Mouse (Mus musculus) liver, embryonic 13.5 days (tissue): ENCODE measurements around the gene Polh. TPM values are rescaled to one million over a fixed set of nuclear protein-coding genes. Genes with fewer than 3 reads are reported as not detected.

Experiments
- ATAC-seq: fragments of 200-750 bp; cut with Nextera tagmentation; 2 replicates; pipeline ENCODE4 v1.8.0; 2017; ENCODE audit warnings: low read depth, mild to moderate bottlenecking, moderate number of reproducible peaks, moderate library complexity
- DNase-seq: peaks from one replicate; pipeline ENCODE4 v3.0.0; 2022
- H3K27ac ChIP-seq: fragments of 300-500 bp; sonication (generic); 2 replicates; pipeline ENCODE4 v1.5.1; 2015; ENCODE audit warnings: moderate library complexity, mild to moderate bottlenecking, inconsistent platforms
- H3K27me3 ChIP-seq: fragments of 300-500 bp; sonication (generic); 2 replicates; pipeline ENCODE4 v1.6.1; 2015; ENCODE audit warnings: mild to moderate bottlenecking, inconsistent platforms
- H3K36me3 ChIP-seq: fragments of 300-500 bp; sonication (generic); 2 replicates; pipeline ENCODE4 v1.6.1; 2015; ENCODE audit warnings: mild to moderate bottlenecking, inconsistent platforms
- H3K4me1 ChIP-seq: fragments of 300-500 bp; sonication (generic); replicated peaks from 2 replicates; pipeline ENCODE4 v1.6.1; 2015; ENCODE audit warnings: inconsistent platforms
- H3K4me2 ChIP-seq: fragments of 300-500 bp; sonication (generic); 2 replicates; pipeline ENCODE4 v1.6.1; 2015; ENCODE audit warnings: inconsistent platforms, mild to moderate bottlenecking, moderate library complexity
- H3K4me3 ChIP-seq: fragments of 300-500 bp; sonication (generic); replicated peaks from 2 replicates; pipeline ENCODE4 v1.5.1; 2015; ENCODE audit warnings: mild to moderate bottlenecking, inconsistent platforms
- H3K9ac ChIP-seq: fragments of 300-500 bp; sonication (generic); 2 replicates; pipeline ENCODE4 v1.6.1; 2015; ENCODE audit warnings: mild to moderate bottlenecking, inconsistent platforms
- H3K9me3 ChIP-seq: fragments of 300-500 bp; sonication (generic); replicated peaks from 2 replicates; pipeline ENCODE4 v1.6.1; 2016; ENCODE audit warnings: inconsistent platforms
- WGBS: fragments of 180-500 bp; shearing (Covaris S2); methylation state at CpG from one replicate; pipeline ENCODE4 v1.1.7; 2015; ENCODE audit not compliant: insufficient replicate concordance; 5-methylcytosine and 5-hydroxymethylcytosine counted together
- polyA plus RNA-seq: library from polyadenylated mRNA; unstranded; fragments of >200 nt; fragmentation: Nextera tagmentation; extraction: Ambion mirVana; gene quantifications from 2 replicates; pipeline ENCODE4 v1.2.1, GENCODE M21; 2015

Gene Polh
- polyA plus RNA-seq = 19.0 and 23.9 TPM in 2 replicates

DNA sequence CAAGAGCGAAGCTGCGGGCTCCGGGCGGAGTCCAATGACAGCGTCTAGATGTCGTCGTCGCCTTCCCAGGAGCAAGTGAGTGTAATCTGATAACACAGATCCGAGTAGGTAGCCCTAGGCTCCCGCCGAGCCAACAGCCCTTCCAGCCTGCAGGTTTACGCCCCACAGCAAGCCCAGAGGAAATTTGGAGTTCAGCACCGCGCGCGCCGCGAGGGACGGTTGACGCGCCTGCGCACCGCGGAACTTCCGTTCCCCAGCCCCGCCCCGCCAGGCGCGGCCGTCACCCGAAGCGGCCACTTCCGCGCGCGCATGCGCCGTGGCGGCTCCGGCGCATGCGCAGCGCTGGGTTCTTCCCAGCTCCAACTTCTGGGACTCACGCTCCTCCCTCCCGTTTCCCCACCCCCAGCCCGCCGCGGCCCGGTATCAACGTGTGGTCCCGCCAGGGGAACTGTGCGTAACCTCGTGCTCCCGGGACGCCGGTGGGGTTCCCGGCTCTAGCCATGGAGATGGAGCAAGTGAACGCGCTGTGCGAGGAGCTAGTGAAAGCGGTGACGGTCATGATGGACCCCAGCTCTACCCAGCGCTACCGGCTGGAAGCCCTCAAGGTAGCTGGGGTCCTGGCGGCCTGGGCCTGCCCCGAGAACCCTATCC lies at the start of gene Polh, which contains the start of gene Xpo5:
Polh (minus strand) TSS at position 225 of the 651 bp plus-strand sequence.
Xpo5 (plus strand) TSS at position 362 of the 651 bp plus-strand sequence.
- peak within 1 kb of the TSS; percentile 90 for H3K4me2 ChIP-seq
- H3K4me1 ChIP-seq = peaks cover 32% of the 10 kb centered on the region
- peak within 1 kb of the TSS; percentile 98 for H3K27ac ChIP-seq
- peak within 1 kb of the TSS; percentile 96 for H3K4me3 ChIP-seq
- H3K36me3 ChIP-seq = peaks cover 51% of the 10 kb centered on the region
- DNase-seq (peak; percentile 96), ATAC-seq (peak; percentile 97)
- H3K9me3 ChIP-seq = no peaks in the 10 kb centered on the region
- no peaks in the 10 kb centered on the region for H3K27me3 ChIP-seq
- H3K9ac ChIP-seq = peak within 1 kb of the TSS; percentile 95
- WGBS = under 1% methylated on average over 66 of the region's 66 CpGs

DNA sequence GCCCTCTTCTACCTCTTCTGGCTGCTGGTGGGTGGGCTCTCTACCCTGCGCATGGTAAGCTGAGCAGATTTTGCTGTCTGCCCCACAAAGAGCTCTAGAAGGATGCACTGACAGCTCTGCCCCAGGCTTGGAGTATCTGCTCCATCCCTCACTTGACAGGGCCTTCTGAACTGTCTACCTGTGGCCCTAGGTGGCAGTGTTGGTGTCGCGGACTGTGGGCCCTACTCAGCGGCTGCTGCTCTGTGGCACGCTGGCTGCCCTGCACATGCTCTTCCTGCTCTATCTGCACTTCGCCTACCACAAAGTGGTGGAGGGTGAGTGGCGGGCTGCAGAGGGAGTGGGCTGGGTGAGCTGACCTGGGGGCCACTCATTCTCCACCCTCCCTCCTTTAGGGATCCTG lies 48.7 kb upstream of the Polh start:
- H3K9ac ChIP-seq = no peak overlapping the region
- H3K4me1 ChIP-seq = peaks cover 51% of the 10 kb centered on the region
- no peak overlapping the region for H3K27ac ChIP-seq
- ATAC-seq = no peak
- H3K9me3 ChIP-seq = no peaks in the 10 kb centered on the region
- H3K4me3 ChIP-seq = no peak overlapping the region
- no peak for DNase-seq
- H3K27me3 ChIP-seq = peaks cover 32% of the 10 kb centered on the region
- H3K36me3 ChIP-seq = peaks cover 36% of the 10 kb centered on the region
- H3K4me2 ChIP-seq = no peak overlapping the region
- WGBS = 79% methylated on average over 7 of the region's 7 CpGs

DNA sequence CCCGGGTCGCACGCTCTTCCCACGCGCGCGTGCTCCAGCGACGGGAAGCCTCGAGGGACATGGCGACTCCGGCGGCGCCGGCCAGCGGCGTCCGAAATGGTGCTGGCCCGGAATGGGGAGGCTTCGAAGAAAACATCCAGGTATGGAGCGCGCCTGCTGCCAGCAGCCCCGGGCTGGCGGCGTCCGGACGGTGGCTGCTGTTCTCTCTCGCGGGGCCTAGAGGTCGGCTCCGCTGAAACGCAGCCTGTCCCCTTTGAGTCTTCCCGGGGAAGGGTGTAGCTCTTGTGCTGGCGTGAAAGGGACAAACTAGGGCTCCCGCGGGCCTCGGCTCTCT lies 45.7 kb upstream of the Polh start:
- DNase-seq = no peak
- Histone ChIP-seq H3K4me3 (peak overlapping the region; percentile 92), H3K4me1 (peaks cover 37% of the 10 kb centered on the region), H3K36me3 (peaks cover 66% of the 10 kb centered on the region), H3K9ac (peak overlapping the region; percentile 95), H3K4me2 (peak overlapping the region; percentile 91), H3K9me3 (no peaks in the 10 kb centered on the region), H3K27me3 (peaks cover 2% of the 10 kb centered on the region), H3K27ac (peak overlapping the region; percentile 81)
- ATAC-seq = peak; percentile 63
- WGBS = 1% methylated on average over 37 of the region's 37 CpGs

DNA sequence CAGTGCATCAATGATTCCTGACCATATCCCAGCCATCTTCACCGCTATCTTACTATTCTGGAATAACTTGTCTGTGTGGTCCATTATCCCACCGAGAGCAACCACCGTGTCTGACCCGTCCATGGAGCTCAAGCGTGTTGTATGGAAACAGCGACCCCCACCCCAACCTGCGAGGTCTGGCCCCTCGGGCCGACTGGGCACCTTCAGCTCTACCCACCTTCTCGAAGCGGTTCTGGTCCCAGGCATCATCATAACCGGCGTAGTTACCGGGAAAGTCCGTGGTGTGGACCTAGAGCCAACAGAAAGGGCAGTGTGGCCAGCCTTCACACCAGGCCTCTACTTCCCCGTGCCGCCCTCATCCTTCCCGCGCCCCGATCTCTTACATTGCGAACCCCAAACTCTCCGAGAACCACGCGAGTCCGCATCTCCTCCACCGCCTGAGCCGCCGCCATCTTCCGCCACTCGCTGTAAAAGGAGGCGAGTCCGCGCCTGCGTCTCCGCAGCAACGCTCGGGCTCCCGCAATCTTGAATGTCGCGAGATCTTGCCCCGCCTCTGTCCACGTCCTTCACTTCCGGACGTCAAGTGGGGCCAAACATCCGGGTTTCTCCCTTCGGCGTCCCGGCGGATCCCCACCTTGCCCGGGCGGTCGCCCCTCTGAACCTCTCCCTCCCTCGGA lies 45.2 kb upstream of the Polh start, which contains the start of the genes Polr1c and Yipf3:
Polr1c (minus strand) TSS at position 543 of the 677 bp plus-strand sequence.
Yipf3 (plus strand) TSS at position 569 of the 677 bp plus-strand sequence.
- Histone ChIP-seq H3K27me3 (no peaks in the 10 kb centered on the region), H3K27ac (peak within 1 kb of the TSS; percentile 81), H3K4me1 (peaks cover 31% of the 10 kb centered on the region), H3K9ac (peak within 1 kb of the TSS; percentile 95), H3K9me3 (no peaks in the 10 kb centered on the region), H3K4me2 (peak within 1 kb of the TSS; percentile 91), H3K36me3 (peaks cover 71% of the 10 kb centered on the region), H3K4me3 (peak within 1 kb of the TSS; percentile 92)
- ATAC-seq (peak; percentile 89), DNase-seq (peak; percentile 91)
- WGBS = under 1% methylated on average over 53 of the region's 53 CpGs

DNA sequence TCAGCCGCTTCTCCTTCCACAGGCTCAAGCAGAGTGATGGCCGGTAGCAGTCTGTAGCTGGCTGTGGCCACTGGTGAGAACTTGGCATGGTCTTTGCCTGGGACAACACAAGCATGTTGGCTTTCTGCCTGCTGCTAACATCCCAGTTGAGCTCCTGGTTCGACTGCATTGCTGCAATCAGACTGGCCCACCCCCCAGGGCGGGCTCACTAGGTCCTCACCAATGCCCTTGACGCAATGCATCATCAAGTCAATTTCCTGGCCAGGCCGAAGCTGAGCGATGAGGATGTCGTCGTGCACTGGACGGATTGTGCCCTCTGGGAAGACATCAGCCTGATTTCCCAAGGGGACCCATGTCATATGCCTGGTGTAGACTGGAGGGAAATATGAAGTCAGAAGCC lies 42.1 kb upstream of the Polh start:
- Histone ChIP-seq H3K27me3 (no peaks in the 10 kb centered on the region), H3K4me1 (peaks cover 25% of the 10 kb centered on the region), H3K27ac (no peak overlapping the region), H3K4me2 (no peak overlapping the region), H3K9me3 (no peaks in the 10 kb centered on the region), H3K36me3 (peaks cover 72% of the 10 kb centered on the region), H3K9ac (no peak overlapping the region), H3K4me3 (no peak overlapping the region)
- DNase-seq = no peak
- 76% methylated on average over 10 of the region's 10 CpGs for WGBS
- no peak for ATAC-seq

DNA sequence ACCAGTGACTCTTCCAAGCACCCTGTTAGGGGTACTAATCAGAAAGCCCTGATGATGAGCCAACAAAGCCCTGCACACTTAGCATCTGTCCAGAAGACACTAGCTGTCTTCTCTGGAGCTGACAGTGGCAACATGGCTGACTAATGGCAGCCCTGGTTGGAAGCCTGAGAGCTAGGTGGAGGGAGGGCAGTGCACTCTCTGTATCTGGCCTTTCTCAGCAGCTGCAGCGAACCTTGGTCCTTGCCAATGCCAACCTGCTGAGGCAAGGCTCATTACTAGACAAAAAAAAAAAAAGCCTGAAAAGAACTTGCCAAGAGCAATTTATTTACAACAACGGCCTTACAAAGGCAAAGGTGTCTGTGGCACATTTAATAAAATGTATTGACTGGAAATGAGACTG lies 41.2 kb upstream of the Polh start:
- H3K4me3 ChIP-seq = no peak overlapping the region
- DNase-seq = no peak
- H3K36me3 ChIP-seq = peaks cover 76% of the 10 kb centered on the region
- H3K27me3 ChIP-seq = no peaks in the 10 kb centered on the region
- no peak overlapping the region for H3K9ac ChIP-seq
- H3K4me2 ChIP-seq = no peak overlapping the region
- no peak for ATAC-seq
- no peak overlapping the region for H3K27ac ChIP-seq
- H3K4me1 ChIP-seq = peaks cover 16% of the 10 kb centered on the region
- WGBS = 64% methylated on average over 2 of the region's 2 CpGs
- H3K9me3 ChIP-seq = no peaks in the 10 kb centered on the region

DNA sequence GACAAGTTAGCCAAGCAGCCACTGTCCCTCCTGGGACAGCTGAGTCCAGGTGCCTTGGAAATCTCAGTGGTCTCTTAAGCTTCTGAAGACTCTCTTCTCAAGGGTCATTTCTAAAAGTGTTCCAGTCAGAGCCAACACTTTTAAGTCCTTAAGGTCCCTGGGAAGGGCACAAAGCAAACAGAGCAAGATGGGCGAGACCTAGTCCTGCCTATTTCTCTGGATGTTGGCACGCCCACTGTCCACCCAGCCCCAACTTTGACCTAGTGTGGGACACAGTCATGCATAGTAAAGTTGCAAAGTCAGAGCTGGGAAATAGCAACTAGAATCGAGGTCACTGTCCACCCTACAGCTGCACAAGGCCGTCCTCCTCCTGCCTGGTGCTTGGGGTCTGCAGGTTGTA lies 40.5 kb upstream of the Polh start:
- Histone ChIP-seq H3K36me3 (peaks cover 82% of the 10 kb centered on the region), H3K9ac (no peak overlapping the region), H3K4me2 (no peak overlapping the region), H3K4me1 (peaks cover 12% of the 10 kb centered on the region), H3K27ac (no peak overlapping the region), H3K4me3 (no peak overlapping the region), H3K9me3 (no peaks in the 10 kb centered on the region), H3K27me3 (no peaks in the 10 kb centered on the region)
- ATAC-seq (no peak), DNase-seq (no peak)
- WGBS = 71% methylated on average over 4 of the region's 4 CpGs

DNA sequence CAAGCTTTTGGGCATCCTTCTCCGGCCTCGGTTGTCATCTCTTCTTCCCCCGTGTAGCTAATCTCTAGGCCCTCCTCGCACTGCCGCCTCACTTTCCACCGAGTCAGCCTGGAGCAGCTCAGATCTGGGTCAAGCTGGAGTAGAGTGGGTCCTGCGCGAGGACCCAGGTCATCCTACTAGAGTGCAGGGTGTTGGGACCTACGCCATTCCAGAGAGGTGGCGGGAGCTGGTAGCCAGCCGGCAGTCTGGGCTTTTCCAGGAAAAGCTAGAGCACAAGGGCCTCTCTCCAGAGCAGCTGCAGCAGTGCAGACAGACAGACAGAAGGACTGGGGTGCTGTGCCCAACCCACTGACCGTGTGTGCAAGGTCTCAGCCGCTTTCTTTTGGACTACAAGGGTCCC lies 39.8 kb upstream of the Polh start:
- WGBS = 81% methylated on average over 13 of the region's 13 CpGs
- no peak overlapping the region for H3K4me2 ChIP-seq

DNA sequence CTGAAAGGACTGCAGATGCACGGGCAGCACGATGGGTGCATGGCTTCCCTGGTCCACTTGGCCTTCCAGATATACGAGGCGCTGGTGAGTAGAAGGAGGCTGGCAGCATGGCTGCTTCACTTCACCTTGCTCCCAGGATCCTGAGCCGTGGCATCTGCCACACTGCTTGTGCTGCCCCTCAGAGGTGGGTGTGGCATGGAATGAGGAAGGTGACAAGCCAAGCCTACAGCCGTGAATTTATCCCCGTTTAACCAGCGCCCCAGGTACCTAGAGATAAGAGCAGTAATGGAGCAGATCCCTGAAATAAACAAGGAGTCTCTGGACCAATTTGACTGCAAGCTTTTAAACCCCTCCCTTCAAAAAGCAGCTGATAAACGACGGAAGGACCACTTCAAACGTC lies 39.0 kb upstream of the Polh start:
- H3K4me3 ChIP-seq = no peak overlapping the region
- no peak overlapping the region for H3K9ac ChIP-seq
- H3K27ac ChIP-seq = no peak overlapping the region
- H3K4me2 ChIP-seq = no peak overlapping the region
- no peaks in the 10 kb centered on the region for H3K9me3 ChIP-seq
- peaks cover 97% of the 10 kb centered on the region for H3K36me3 ChIP-seq
- no peaks in the 10 kb centered on the region for H3K27me3 ChIP-seq
- no peak for ATAC-seq
- 72% methylated on average over 11 of the region's 11 CpGs for WGBS
- peaks cover 15% of the 10 kb centered on the region for H3K4me1 ChIP-seq
- no peak for DNase-seq

More for the DNA sequence above, 39.8 kb upstream of the Polh start:
- DNase-seq (no peak), ATAC-seq (no peak)
- Histone ChIP-seq H3K9me3 (no peaks in the 10 kb centered on the region), H3K27ac (no peak overlapping the region), H3K4me1 (peaks cover 15% of the 10 kb centered on the region), H3K9ac (no peak overlapping the region), H3K36me3 (peaks cover 89% of the 10 kb centered on the region), H3K27me3 (no peaks in the 10 kb centered on the region), H3K4me3 (no peak overlapping the region)

DNA sequence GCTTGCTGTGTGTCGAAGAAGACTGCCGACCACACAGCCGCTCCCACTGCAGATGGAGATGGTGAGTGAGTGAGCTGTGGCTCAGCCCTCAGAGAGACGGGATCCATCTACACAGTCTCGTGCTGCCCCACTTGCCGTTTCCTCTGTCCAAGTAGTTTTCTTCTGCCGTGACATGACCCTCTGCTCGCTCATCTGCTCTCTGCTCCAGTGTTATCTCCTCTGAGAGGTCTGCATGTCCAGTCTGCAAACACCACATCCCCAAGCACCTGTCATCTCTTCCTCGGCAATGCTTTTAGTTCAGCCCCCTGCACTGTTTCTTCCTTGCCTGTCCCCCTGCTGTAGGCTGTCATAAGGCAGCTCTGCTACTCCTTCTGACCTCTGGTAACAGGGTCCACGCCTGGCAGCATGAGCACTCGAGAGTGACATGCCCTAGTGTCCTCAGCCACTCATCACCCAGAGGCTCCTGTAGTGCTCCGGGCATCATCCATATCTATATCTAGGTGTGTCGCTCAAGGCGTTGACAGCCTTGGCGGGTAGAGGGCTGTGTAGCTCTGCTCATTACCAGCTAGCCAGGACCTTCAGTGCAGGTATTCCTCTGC lies 37.2 kb upstream of the Polh start:
- 78% methylated on average over 15 of the region's 15 CpGs for WGBS
- peaks cover 20% of the 10 kb centered on the region for H3K4me1 ChIP-seq
- no peaks in the 10 kb centered on the region for H3K27me3 ChIP-seq
- no peak overlapping the region for H3K27ac ChIP-seq
- no peak for ATAC-seq
- no peaks in the 10 kb centered on the region for H3K9me3 ChIP-seq
- peaks cover 93% of the 10 kb centered on the region for H3K36me3 ChIP-seq
- no peak for DNase-seq
- no peak overlapping the region for H3K4me2 ChIP-seq
- H3K4me3 ChIP-seq = no peak overlapping the region
- H3K9ac ChIP-seq = no peak overlapping the region

DNA sequence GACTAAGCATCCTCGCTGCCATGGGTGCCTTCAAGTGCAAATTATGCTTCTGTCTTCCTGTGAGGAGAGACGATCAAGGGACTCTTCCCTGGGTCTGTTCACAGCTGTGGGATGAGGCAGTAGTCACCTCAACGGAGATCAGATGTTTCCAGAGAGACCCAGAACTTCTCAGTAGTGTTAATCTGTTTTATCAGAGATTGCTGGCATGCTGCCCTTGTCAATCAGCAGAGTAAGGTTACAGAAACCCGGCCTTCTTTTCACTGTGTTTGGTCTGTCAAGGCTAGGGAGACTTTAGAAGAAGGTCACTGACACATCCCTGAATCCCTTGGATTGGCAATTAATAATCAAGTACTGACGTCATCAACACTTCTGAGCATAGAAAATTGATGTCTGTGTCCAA lies 35.0 kb upstream of the Polh start:
- ATAC-seq (peak; percentile 32; the same call in 1 of the 2 replicates), DNase-seq (no peak)
- no peak overlapping the region; the same call in 1 of the 2 replicates for H3K9ac ChIP-seq
- 69% methylated on average over 5 of the region's 5 CpGs for WGBS
- H3K9me3 ChIP-seq = no peaks in the 10 kb centered on the region
- no peaks in the 10 kb centered on the region for H3K27me3 ChIP-seq
- peak overlapping the region; percentile 65 for H3K27ac ChIP-seq
- H3K4me2 ChIP-seq = no peak overlapping the region
- no peak overlapping the region for H3K4me3 ChIP-seq
- H3K36me3 ChIP-seq = peaks cover 93% of the 10 kb centered on the region
- H3K4me1 ChIP-seq = peaks cover 20% of the 10 kb centered on the region
